Mouse (Mus musculus): ENCODE measurements at regions not wholly inside any gene's neighbourhood (a gene's known extent, or its start where the extent isn't known, plus 50 kb on each side); places are given as distances from the start of the nearest gene placed in this dataset.
"Not testable (repeated sequence)": the region's sequence is repeated elsewhere in the genome, so short reads cannot be mapped to it uniquely, and the experiment has no call there.

DNA sequence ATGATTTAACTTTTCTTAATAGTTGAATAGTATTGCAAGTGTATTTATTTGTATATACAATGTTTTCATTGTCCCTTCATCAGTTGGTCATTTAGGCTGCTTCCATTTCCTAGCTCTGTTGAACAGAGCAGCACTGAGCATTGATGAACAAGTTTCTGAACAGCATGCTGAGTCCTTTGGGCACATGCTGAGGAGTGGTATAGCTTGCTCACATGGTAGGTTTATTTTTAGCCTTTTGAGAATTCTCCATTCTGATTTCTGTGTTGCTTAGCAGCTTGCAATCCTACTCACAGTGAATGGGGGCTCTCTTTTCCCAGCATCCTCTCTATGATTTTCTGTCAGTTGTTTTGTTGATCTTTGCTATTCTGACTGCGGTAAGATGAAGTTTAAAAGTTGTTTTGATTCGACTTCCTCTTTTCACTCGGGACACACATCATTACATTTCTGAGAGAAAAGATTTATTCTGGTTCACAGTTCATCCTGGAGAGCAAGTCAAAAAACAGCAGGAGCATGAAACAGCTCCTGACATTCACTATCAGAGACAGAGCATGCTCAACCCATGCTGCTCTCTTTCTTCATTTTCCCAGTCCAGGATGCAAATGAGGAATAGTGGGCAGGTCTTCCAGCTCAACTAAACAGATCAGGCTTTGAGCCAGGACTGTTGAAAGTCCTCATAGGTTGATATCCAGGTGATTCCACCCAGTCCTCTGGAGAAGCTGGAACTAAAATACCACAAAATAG is 413.1 kb downstream of the Gm37988 start:
- CTCF ChIA-PET, result no interaction called here

DNA sequence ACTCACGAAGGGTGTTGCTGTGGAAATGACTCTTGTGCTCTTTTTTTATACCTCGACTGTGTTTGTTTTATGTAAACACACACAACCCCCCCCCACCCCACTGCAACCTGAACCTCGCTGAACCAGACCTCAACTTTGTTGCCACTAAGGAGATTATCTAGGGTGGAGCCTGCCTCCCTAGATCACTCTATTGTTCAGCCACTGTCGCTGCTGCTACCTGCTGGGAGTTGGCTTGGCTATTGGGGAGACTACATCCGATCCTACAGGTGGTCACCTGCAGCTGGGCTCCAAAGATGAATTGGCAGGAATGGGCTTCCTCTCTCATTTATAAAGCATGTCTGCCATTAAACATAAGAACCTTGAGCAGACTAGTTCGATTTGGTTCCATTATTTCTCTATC is 420.2 kb downstream of the Gm37988 start:
- POLR2A ChIA-PET, result interaction anchor here in 2 of 4 experiments (0.6 to 0.7 kb wide), 3 partner anchors 25 to 289 kb away, joined by 3 to 10 read pairs (median 4); no protein-coding TSS in a partner anchor

More for the DNA sequence above, 413.1 kb downstream of the Gm37988 start:
- POLR2A ChIA-PET, result no interaction called here

GRCm38 (mm10) chr1:5231218-5231617 is 423.5 kb downstream of the Gm37988 start:
- CTCF ChIA-PET, result no interaction called here
- POLR2A ChIA-PET, result interaction anchor here in 1 of 4 experiments (1.2 kb wide), 1 partner anchor 12 kb away, joined by 3 read pairs; no protein-coding TSS in a partner anchor

More for the DNA sequence above, 420.2 kb downstream of the Gm37988 start:
- CTCF ChIA-PET, result interaction anchor here in 1 of 4 experiments (0.7 kb wide), 1 partner anchor 119 kb away, joined by 5 read pairs; no protein-coding TSS in a partner anchor

GRCm38 (mm10) chr1:5231961-5232846 is 424.5 kb downstream of the Gm37988 start:
- POLR2A ChIA-PET, result interaction anchor here in 2 of 4 experiments (0.5 to 1.2 kb wide), 4 partner anchors 13 to 661 kb away, joined by 3 to 6 read pairs (median 4); no protein-coding TSS in a partner anchor
- CTCF ChIA-PET, result no interaction called here

DNA sequence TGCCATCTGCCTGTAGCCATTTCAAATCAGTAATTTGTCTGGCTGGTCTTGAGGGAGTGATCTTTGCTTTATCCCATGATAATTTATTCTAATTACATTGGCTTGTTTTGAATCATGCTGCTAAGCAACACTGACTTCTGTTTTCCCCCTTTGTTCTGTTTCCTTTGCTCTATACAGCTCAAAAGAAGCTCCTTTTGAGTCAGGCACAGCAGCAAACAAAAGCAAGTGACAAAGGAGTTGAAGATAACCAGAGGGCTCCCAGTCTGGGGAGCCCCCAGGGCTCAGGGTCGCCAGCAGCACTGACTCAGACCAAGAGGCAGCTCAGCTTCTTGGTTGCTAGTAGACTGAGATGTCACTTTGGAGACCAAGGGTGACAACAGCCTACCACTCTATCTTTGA is 425.2 kb downstream of the Gm37988 start:
- CTCF ChIA-PET, result no interaction called here
- POLR2A ChIA-PET, result interaction anchor here in 2 of 4 experiments (0.5 to 0.7 kb wide), 2 partner anchors 125 to 662 kb away, joined by 3 to 5 read pairs; no protein-coding TSS in a partner anchor

DNA sequence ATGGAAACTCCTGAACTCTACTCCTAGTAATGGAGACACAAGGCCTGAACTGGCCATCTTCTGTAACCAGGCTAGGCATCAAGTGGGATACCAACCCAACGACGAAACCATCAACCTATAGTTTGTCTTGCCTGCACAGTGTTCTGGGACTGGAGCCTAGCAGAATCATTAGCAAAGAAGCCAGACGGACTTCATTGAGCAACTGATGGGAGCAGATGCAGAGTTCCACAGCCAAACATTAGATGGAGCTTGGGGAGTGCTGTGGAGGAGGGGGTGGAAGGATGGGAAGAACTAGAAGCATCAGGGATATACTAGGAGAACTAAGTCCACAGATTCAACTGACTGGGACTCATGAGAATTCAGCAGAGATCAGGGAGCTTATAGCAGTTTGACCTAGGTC is 435.5 kb downstream of the Gm37988 start:
- CTCF ChIA-PET, result no interaction called here
- POLR2A ChIA-PET, result no interaction called here

DNA sequence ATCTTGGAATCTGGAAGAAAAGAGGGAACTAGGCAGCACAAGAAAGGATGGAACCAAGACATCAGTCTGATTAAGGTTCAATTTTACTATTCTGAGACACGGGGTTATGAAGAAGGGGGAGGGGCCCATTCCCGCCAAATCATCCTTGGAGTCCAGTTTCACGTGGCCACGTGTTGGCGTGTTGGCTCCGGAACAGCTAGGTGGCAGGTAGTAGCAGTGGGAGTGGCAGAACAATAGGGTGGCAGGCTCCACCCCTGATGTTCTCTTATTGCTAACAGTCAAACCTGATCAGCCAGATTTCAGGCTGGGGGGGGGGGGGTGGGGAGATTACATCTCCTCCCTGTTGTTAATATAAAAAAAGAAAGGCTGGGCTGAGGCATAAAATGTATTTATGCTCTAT is 453.2 kb downstream of the Gm37988 start:
- CTCF ChIA-PET, result not testable (repeated sequence)
- POLR2A ChIA-PET, result interaction anchor here in 1 of 4 experiments (0.6 to 1.6 kb wide), 5 partner anchors 13 to 187 kb away, joined by 3 to 7 read pairs (median 4); no protein-coding TSS in a partner anchor

- POLR2A ChIA-PET, result interaction anchor here in 1 of 4 experiments (0.7 to 1.6 kb wide), 4 partner anchors 12 to 151 kb away, joined by 3 to 7 read pairs (median 4); no protein-coding TSS in a partner anchor
- CTCF ChIA-PET, result not testable (repeated sequence)
Observed at GRCm38 (mm10) chr1:5261297-5261696, 453.6 kb downstream of the Gm37988 start.

DNA sequence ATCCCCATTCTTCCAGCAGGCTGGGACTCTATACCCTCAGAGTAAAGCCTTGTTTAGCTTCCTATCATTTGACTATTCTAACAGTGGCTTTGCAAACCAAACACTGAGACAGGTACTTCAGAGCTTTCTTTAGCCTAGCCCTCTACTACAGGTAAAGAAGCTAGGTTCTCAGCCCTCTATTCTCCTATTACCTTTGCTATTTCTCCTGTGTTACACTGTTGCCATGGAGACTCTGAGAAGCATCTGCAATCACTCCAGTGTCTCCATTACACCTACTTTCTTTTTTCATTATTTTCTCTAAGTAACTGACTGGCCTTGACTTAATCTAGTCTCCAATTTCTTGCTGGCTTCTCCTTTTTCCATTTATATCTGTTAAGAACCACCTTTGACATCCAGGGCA is 466.2 kb downstream of the Gm37988 start:
- CTCF ChIA-PET, result no interaction called here

GRCm38 (mm10) chr1:5294570-5294969 is 486.9 kb downstream of the Gm37988 start:
- POLR2A ChIA-PET, result interaction anchor here in 1 of 4 experiments (0.6 kb wide), 1 partner anchor 323 kb away, joined by 4 read pairs; no protein-coding TSS in a partner anchor
- CTCF ChIA-PET, result no interaction called here

More for the DNA sequence above, 466.2 kb downstream of the Gm37988 start:
- POLR2A ChIA-PET, result interaction anchor here in 1 of 4 experiments (1.0 to 1.1 kb wide), 2 partner anchors 12 to 13 kb away, joined by 3 to 4 read pairs; no protein-coding TSS in a partner anchor

DNA sequence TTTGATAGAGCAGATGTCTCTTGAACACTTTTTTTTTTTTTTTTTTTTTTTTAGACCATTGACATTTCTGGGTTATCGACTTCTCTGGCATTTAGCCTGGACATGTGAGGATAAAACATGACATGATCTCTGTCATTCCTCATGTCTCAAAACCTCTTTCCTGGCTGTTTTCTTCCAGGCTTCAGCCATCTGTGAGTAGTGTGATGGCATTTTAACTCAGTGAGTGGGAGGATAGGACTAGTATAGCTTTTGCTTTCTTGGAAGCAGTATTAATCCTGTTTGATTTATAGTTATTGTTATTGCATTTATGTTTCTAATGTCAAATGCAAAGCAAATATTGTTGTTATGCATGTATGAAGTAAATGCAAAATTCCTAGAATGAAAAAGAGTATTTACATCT is 489.9 kb downstream of the Gm37988 start:
- CTCF ChIA-PET, result no interaction called here
- POLR2A ChIA-PET, result no interaction called here

DNA sequence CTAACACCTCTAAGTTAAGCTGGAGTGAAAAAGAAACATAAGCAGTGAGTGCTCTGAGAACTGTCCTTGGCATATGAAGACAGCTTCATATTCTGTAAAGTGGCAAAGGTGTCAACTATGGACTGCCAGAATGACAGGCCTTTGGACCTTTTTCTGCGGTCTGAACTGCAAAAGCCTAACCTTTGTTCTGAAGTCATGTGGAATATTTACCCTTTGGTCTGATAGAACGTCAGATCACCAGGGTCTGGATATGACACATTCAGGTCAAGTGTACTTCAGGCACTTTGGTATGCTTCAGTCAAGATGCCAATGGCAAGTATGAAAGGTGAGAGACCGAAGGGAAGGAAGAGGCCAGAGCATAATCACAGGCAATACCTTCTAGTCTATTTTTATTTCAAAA is 504.0 kb downstream of the Gm37988 start:
- ChIA-PET CTCF (no interaction called here), POLR2A (no interaction called here)

- CTCF ChIA-PET, result no interaction called here
Observed at GRCm38 (mm10) chr1:5315839-5316238, 508.1 kb downstream of the Gm37988 start.

GRCm38 (mm10) chr1:5317088-5317487 is 509.4 kb downstream of the Gm37988 start:
- POLR2A ChIA-PET, result no interaction called here
- CTCF ChIA-PET, result no interaction called here

More at GRCm38 (mm10) chr1:5315839-5316238, 508.1 kb downstream of the Gm37988 start:
- POLR2A ChIA-PET, result no interaction called here

GRCm38 (mm10) chr1:5326311-5326710 is 518.6 kb downstream of the Gm37988 start:
- ChIA-PET CTCF (no interaction called here), POLR2A (no interaction called here)

Measured in embryonic stem cell, embryonic (primary cell).